Comparison of ENCODE assay signal across 16 mouse cellular contexts in the genomic region with DNA sequence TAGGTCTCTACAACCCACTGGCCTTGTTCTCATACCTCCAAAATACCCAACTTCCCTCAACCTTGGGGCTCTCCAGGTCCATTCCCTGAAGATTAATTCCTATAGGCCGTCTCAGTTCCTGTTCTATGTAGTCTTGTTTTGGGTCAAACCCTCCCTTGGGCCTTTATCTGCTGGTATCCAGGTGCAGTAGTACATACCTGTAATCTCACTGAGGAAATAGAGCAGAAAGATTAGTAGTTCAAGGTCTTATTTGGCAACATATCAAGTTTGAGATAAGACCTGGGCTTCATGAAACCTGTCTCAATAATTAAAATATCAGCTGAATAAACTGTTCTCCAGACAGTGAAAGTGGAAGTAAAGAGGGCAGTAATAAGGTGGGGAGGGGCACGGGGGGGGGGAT. TPM values are rescaled to one million over a fixed set of nuclear protein-coding genes. Genes with fewer than 3 reads are reported as not detected.
DNase-seq lines count a peak whose midpoint lies in the region; ATAC-seq and TF ChIP-seq lines count a peak whose summit lies in the region.
"Had no signal": no experiment of that assay in that cellular context is flagged by ENCODE, and none has a peak within 500 bp of the region (broad histone marks: within the 10 kb centered on the region; RNA-seq: fewer than 3 reads in every experiment).

No protein-coding gene starts in this region.

- peak overlapping the region; percentile 67 for H3K27ac ChIP-seq in heart, postnatal 0 days (ENCODE audit: low read depth)
- no peak overlapping the region for H3K27ac ChIP-seq in intestine, embryonic 16.5 days (ENCODE audit: low read length)
- no peak overlapping the region for H3K27ac ChIP-seq in liver, embryonic 16.5 days (ENCODE audit: low read length)
- H3K27ac ChIP-seq: forebrain, embryonic 15.5 days; hindbrain, embryonic 15.5 days; limb, embryonic 15.5 days; midbrain, embryonic 13.5 days; neural tube, embryonic 12.5 days had no signal

- no peak for TF ChIP-seq EP300 in heart, postnatal 0 days (IDR thresholded peaks at IDR 0.05; ENCODE audit: low read depth)

- no peak for DNase-seq in heart, postnatal 0 days (ENCODE audit: low spot score)
- no peak for DNase-seq in heart, postnatal 36 days
- no peak for DNase-seq in urinary bladder, adult 18-20 months (ENCODE audit: low spot score in 2 of 2)
- no peak for DNase-seq in adipocyte (ENCODE audit: low spot score)

- peak overlapping the region; percentile 52 for H3K4me2 ChIP-seq in heart, postnatal 0 days (ENCODE audit: low read depth, low read length)
- H3K4me2 ChIP-seq in intestine, embryonic 16.5 days (ENCODE audit: low read depth, low read length): peak overlapping the region; percentile 9; the same call in 1 of the 2 replicates
- H3K4me2 ChIP-seq in liver, embryonic 16.5 days (ENCODE audit: low read depth, low read length): peak overlapping the region; percentile 17; the same call in 1 of the 2 replicates
- H3K4me2 ChIP-seq: forebrain, embryonic 15.5 days; hindbrain, embryonic 15.5 days; limb, embryonic 15.5 days; midbrain, embryonic 13.5 days; neural tube, embryonic 12.5 days had no signal

- no peaks in the 10 kb centered on the region for H3K36me3 ChIP-seq in heart, postnatal 0 days (replicated peaks; ENCODE audit: control insufficient read depth, insufficient read depth, low read length)
- no peaks in the 10 kb centered on the region for H3K36me3 ChIP-seq in megakaryocyte, embryonic 14.5 days (replicated peaks; ENCODE audit: low read length)
- no peaks in the 10 kb centered on the region for H3K36me3 ChIP-seq in intestine, embryonic 16.5 days (ENCODE audit: control insufficient read depth, insufficient read depth, low read length)
- no peaks in the 10 kb centered on the region for H3K36me3 ChIP-seq in liver, embryonic 16.5 days (ENCODE audit: control insufficient read depth, insufficient read depth)
- H3K36me3 ChIP-seq: forebrain, embryonic 15.5 days; hindbrain, embryonic 15.5 days; limb, embryonic 15.5 days; midbrain, embryonic 13.5 days; neural tube, embryonic 12.5 days had no signal

- no peaks in the 10 kb centered on the region for H3K9me3 ChIP-seq in heart, postnatal 0 days (replicated peaks; ENCODE audit: control insufficient read depth, low read length)
- no peaks in the 10 kb centered on the region for H3K9me3 ChIP-seq in megakaryocyte, embryonic 14.5 days
- no peaks in the 10 kb centered on the region for H3K9me3 ChIP-seq in intestine, embryonic 16.5 days (ENCODE audit: control insufficient read depth, low read length)
- no peaks in the 10 kb centered on the region for H3K9me3 ChIP-seq in liver, embryonic 16.5 days (replicated peaks; ENCODE audit: control insufficient read depth, low read length)
- H3K9me3 ChIP-seq: forebrain, embryonic 15.5 days; hindbrain, embryonic 15.5 days; limb, embryonic 15.5 days; midbrain, embryonic 13.5 days; neural tube, embryonic 12.5 days had no signal

- peaks cover 17% of the 10 kb centered on the region; the same call in 1 of the 2 replicates for H3K4me1 ChIP-seq in heart, postnatal 0 days (ENCODE audit: control insufficient read depth, insufficient read depth)
- H3K4me1 ChIP-seq in megakaryocyte, embryonic 14.5 days: peaks cover 51% of the 10 kb centered on the region
- H3K4me1 ChIP-seq in intestine, embryonic 16.5 days (ENCODE audit: control insufficient read depth, insufficient read depth, low read length): peaks cover 20% of the 10 kb centered on the region
- peaks cover 23% of the 10 kb centered on the region for H3K4me1 ChIP-seq in liver, embryonic 16.5 days (ENCODE audit: control insufficient read depth, low read depth, low read length)
- H3K4me1 ChIP-seq: forebrain, embryonic 15.5 days; midbrain, embryonic 13.5 days had no signal

- no peak overlapping the region for H3K4me3 ChIP-seq in heart, postnatal 0 days (ENCODE audit: low read depth, low read length)
- H3K4me3 ChIP-seq in megakaryocyte, embryonic 14.5 days (replicated peaks): peak overlapping the region; percentile 86
- H3K4me3 ChIP-seq in intestine, embryonic 16.5 days (ENCODE audit: low read length): no peak overlapping the region
- no peak overlapping the region for H3K4me3 ChIP-seq in liver, embryonic 16.5 days (ENCODE audit: low read depth, low read length)
- H3K4me3 ChIP-seq: forebrain, embryonic 15.5 days; hindbrain, embryonic 15.5 days; limb, embryonic 15.5 days; midbrain, embryonic 13.5 days; neural tube, embryonic 12.5 days had no signal

- 33% methylated on average over 2 of the region's 2 CpGs for WGBS in heart, postnatal 0 days
- 35% methylated on average over 2 of the region's 2 CpGs for WGBS in intestine, embryonic 16.5 days
- WGBS in liver, embryonic 16.5 days (ENCODE audit: insufficient replicate concordance): 11% methylated on average over 2 of the region's 2 CpGs

- no peak for ATAC-seq in heart, postnatal 0 days (ENCODE audit: insufficient read depth, low read depth)
- ATAC-seq in megakaryocyte, adult 5-6 weeks (ENCODE audit: poor library complexity, severe bottlenecking): no peak
- peak; percentile 51; the same call in 1 of the 2 replicates for ATAC-seq in intestine, embryonic 16.5 days
- no peak for ATAC-seq in liver, embryonic 16.5 days (ENCODE audit: low read depth)
- ATAC-seq: forebrain, embryonic 15.5 days; midbrain, embryonic 13.5 days had no signal

- intact Hi-C loops in heart, postnatal 36 days (cut with DNase I): no loop called here

- TF ChIP-seq CTCF in heart, postnatal 0 days (IDR thresholded peaks at IDR 0.05; ENCODE audit: low read depth): no peak

- peak overlapping the region; percentile 41; the same call in 1 of the 2 replicates for H3K9ac ChIP-seq in heart, postnatal 0 days (replicated peaks; ENCODE audit: low read depth, low read length)
- H3K9ac ChIP-seq in intestine, embryonic 16.5 days (ENCODE audit: low read depth, low read length): no peak overlapping the region; the same call in 1 of the 2 replicates
- peak overlapping the region; percentile 41; the same call in 1 of the 2 replicates for H3K9ac ChIP-seq in liver, embryonic 16.5 days (ENCODE audit: low read depth, low read length)
- H3K9ac ChIP-seq: forebrain, embryonic 15.5 days; hindbrain, embryonic 15.5 days; limb, embryonic 15.5 days; midbrain, embryonic 13.5 days; neural tube, embryonic 12.5 days had no signal

- no peaks in the 10 kb centered on the region for H3K27me3 ChIP-seq in heart, postnatal 0 days (ENCODE audit: control insufficient read depth, insufficient read depth, low read length)
- peaks cover 15% of the 10 kb centered on the region for H3K27me3 ChIP-seq in megakaryocyte, embryonic 14.5 days (replicated peaks)
- no peaks in the 10 kb centered on the region for H3K27me3 ChIP-seq in intestine, embryonic 16.5 days (replicated peaks; ENCODE audit: control insufficient read depth, insufficient read depth, low read length)
- no peaks in the 10 kb centered on the region for H3K27me3 ChIP-seq in liver, embryonic 16.5 days (ENCODE audit: control insufficient read depth, insufficient read depth, low read depth, low read length)
- H3K27me3 ChIP-seq: hindbrain, embryonic 15.5 days; limb, embryonic 15.5 days; midbrain, embryonic 13.5 days; neural tube, embryonic 12.5 days had no signal

RNA-seq across cellular contexts. Expression of a gene that starts 9.9 kb away (rescaled TPM):
- total RNA-seq in heart, postnatal 0 days (2014; rRNA removed; ENCODE audit: low replicate concordance): not detected in 2 replicates
- 0.16 TPM in 1 of 2 replicates, not detected in the other for polyA plus RNA-seq in heart, postnatal 0 days (2015; fragmentation: Nextera tagmentation; extraction: Ambion mirVana)
- not detected for total RNA-seq in heart, postnatal 36 days (2021)
- not detected in 2 replicates for polyA plus RNA-seq in megakaryocyte, embryonic 14.5 days (2012; ENCODE audit: insufficient read depth, low replicate concordance)
- total RNA-seq in megakaryocyte, adult 5-6 weeks (2015): not detected in 2 replicates
- total RNA-seq in megakaryocyte, adult 5-6 weeks (2017): not detected in 2 replicates
- 0.07 and 0.10 TPM in 2 replicates for polyA plus RNA-seq in intestine, embryonic 16.5 days (2015; fragmentation: Nextera tagmentation; extraction: Ambion mirVana)
- 0.09 TPM in 1 of 2 replicates, not detected in the other for polyA plus RNA-seq in liver, embryonic 16.5 days (2015; fragmentation: Nextera tagmentation; extraction: Ambion mirVana)
- total RNA-seq: adrenal gland, postnatal 25 days; gastrocnemius, adult 8-10 months; left cerebral cortex, adult 18-20 months had no signal
- polyA plus RNA-seq: forebrain, embryonic 15.5 days; midbrain, embryonic 13.5 days had no signal

RNA-seq across cellular contexts. Expression of a gene that starts 13.8 kb away (rescaled TPM):
- 58.2 and 82.3 TPM in 2 replicates for total RNA-seq in heart, postnatal 0 days (2014; rRNA removed; ENCODE audit: low replicate concordance)
- 101 and 103 TPM in 2 replicates for polyA plus RNA-seq in heart, postnatal 0 days (2015; fragmentation: Nextera tagmentation; extraction: Ambion mirVana)
- 10 to 100 TPM; 62.9 to 67.7 TPM for total RNA-seq in heart, postnatal 36 days (2021)
- polyA plus RNA-seq in megakaryocyte, embryonic 14.5 days (2012; ENCODE audit: insufficient read depth, low replicate concordance): 7.5 and 38.2 TPM in 2 replicates
- 37.8 and 55.2 TPM in 2 replicates for total RNA-seq in megakaryocyte, adult 5-6 weeks (2015)
- total RNA-seq in megakaryocyte, adult 5-6 weeks (2017): 61.6 and 102 TPM in 2 replicates
- polyA plus RNA-seq in intestine, embryonic 16.5 days (2015; fragmentation: Nextera tagmentation; extraction: Ambion mirVana): 122 and 134 TPM in 2 replicates
- polyA plus RNA-seq in liver, embryonic 16.5 days (2015; fragmentation: Nextera tagmentation; extraction: Ambion mirVana): 62.7 and 69.3 TPM in 2 replicates

RNA-seq across cellular contexts. Expression of a gene that starts 23.9 kb away (rescaled TPM):
- total RNA-seq in heart, postnatal 0 days (2014; rRNA removed; ENCODE audit: low replicate concordance): 13.3 and 18.4 TPM in 2 replicates
- polyA plus RNA-seq in heart, postnatal 0 days (2015; fragmentation: Nextera tagmentation; extraction: Ambion mirVana): 6.7 and 7.5 TPM in 2 replicates
- 10 to 100 TPM; 12.4 to 12.9 TPM for total RNA-seq in heart, postnatal 36 days (2021)
- 0.16 TPM in 1 of 2 replicates, not detected in the other for polyA plus RNA-seq in megakaryocyte, embryonic 14.5 days (2012; ENCODE audit: insufficient read depth, low replicate concordance)
- 1.4 and 2.5 TPM in 2 replicates for total RNA-seq in megakaryocyte, adult 5-6 weeks (2015)
- total RNA-seq in megakaryocyte, adult 5-6 weeks (2017): 2.3 and 3.9 TPM in 2 replicates
- 6.1 and 6.5 TPM in 2 replicates for polyA plus RNA-seq in intestine, embryonic 16.5 days (2015; fragmentation: Nextera tagmentation; extraction: Ambion mirVana)
- 7.0 and 7.5 TPM in 2 replicates for polyA plus RNA-seq in liver, embryonic 16.5 days (2015; fragmentation: Nextera tagmentation; extraction: Ambion mirVana)

RNA-seq across cellular contexts. Expression of a gene that starts 37.2 kb away (rescaled TPM):
- 146 and 190 TPM in 2 replicates for total RNA-seq in heart, postnatal 0 days (2014; rRNA removed; ENCODE audit: low replicate concordance)
- polyA plus RNA-seq in heart, postnatal 0 days (2015; fragmentation: Nextera tagmentation; extraction: Ambion mirVana): 60.0 and 72.6 TPM in 2 replicates
- 10 to 100 TPM; 58.4 to 68.6 TPM for total RNA-seq in heart, postnatal 36 days (2021)
- 10.4 and 13.9 TPM in 2 replicates for polyA plus RNA-seq in megakaryocyte, embryonic 14.5 days (2012; ENCODE audit: insufficient read depth, low replicate concordance)
- total RNA-seq in megakaryocyte, adult 5-6 weeks (2015): 32.2 and 35.1 TPM in 2 replicates
- total RNA-seq in megakaryocyte, adult 5-6 weeks (2017): 39.7 and 44.9 TPM in 2 replicates
- polyA plus RNA-seq in intestine, embryonic 16.5 days (2015; fragmentation: Nextera tagmentation; extraction: Ambion mirVana): 73.5 and 74.1 TPM in 2 replicates
- 26.4 and 27.3 TPM in 2 replicates for polyA plus RNA-seq in liver, embryonic 16.5 days (2015; fragmentation: Nextera tagmentation; extraction: Ambion mirVana)
